Mouse (Mus musculus) gastrocnemius, postnatal 36 days (tissue): ENCODE results near the gene Pml. TPM values are rescaled to one million over a fixed set of nuclear protein-coding genes. Genes with fewer than 3 reads are reported as not detected.
"Not testable (repeated sequence)": the region's sequence is repeated elsewhere in the genome, so short reads cannot be mapped to it uniquely, and the experiment has no call there.

Experiments
- DNase-seq, 2 experiments: peaks; one replicate each; pipeline ENCODE4 v3.0.0; 2022
- intact Hi-C: fragments of 180-260 bp; cut with DNase I; formaldehyde crosslinking; loops from one replicate; pipeline ENCODE4 v1.15.1; 2025
- total RNA-seq, 2 experiments: library from RNA; stranded (reverse); gene quantifications; 2 replicates each; pipeline ENCODE4 v1.2.3; 2021

The Pml gene
- total RNA-seq, 2 experiments from 2014 or later = 4.0 to 4.3 TPM

GRCm38 (mm10) chr9:58272855-58273254 is 23.3 kb upstream of the Pml start:
- intact Hi-C loops = no loop called here
- no peak for DNase-seq

GRCm38 (mm10) chr9:58272068-58272541 is 22.5 kb upstream of the Pml start:
- DNase-seq = no peak
- intact Hi-C loops = no loop called here

GRCm38 (mm10) chr9:58271551-58271950 is 22.0 kb upstream of the Pml start:
- intact Hi-C loops = not testable (repeated sequence)

GRCm38 (mm10) chr9:58271109-58271508 is 21.5 kb upstream of the Pml start:
- DNase-seq = no peak
- intact Hi-C loops = no loop called here

More at GRCm38 (mm10) chr9:58271551-58271950, 22.0 kb upstream of the Pml start:
- not testable (repeated sequence) for DNase-seq

GRCm38 (mm10) chr9:58270081-58270480 is 20.5 kb upstream of the Pml start:
- no peak for DNase-seq
- intact Hi-C loops = no loop called here

- intact Hi-C loops = loop anchor here (2.0 kb wide), 1 partner anchor 42 kb away; no protein-coding TSS in a partner anchor
- DNase-seq = peak in 1 of 2 experiments; percentile 35
These were observed 19.1 kb upstream of the Pml start for GRCm38 (mm10) chr9:58268384-58269313.

- DNase-seq = no peak
- intact Hi-C loops = no loop called here
These were observed 17.5 kb upstream of the Pml start for GRCm38 (mm10) chr9:58267046-58267445.

- intact Hi-C loops = no loop called here
- DNase-seq = no peak
These were observed 17.0 kb upstream of the Pml start for GRCm38 (mm10) chr9:58266571-58267011.

GRCm38 (mm10) chr9:58265368-58265767 is 15.8 kb upstream of the Pml start:
- intact Hi-C loops = no loop called here
- no peak for DNase-seq

GRCm38 (mm10) chr9:58262507-58262906 is 12.9 kb upstream of the Pml start:
- no peak for DNase-seq
- intact Hi-C loops = no loop called here

- no peak for DNase-seq
- intact Hi-C loops = no loop called here
These were observed 6.4 kb upstream of the Pml start for GRCm38 (mm10) chr9:58255704-58256685.

GRCm38 (mm10) chr9:58255105-58255504 is 5.5 kb upstream of the Pml start:
- DNase-seq = no peak
- intact Hi-C loops = no loop called here

- intact Hi-C loops, DNase-seq: not testable (repeated sequence)
These were observed 4.2 kb upstream of the Pml start for GRCm38 (mm10) chr9:58253805-58254122.

- DNase-seq = peak; percentile 93
- intact Hi-C loops = no loop called here
These were observed 3.6 kb upstream of the Pml start, which contains the start of gene Stoml1 for GRCm38 (mm10) chr9:58253033-58253804. Gene Stoml1 (plus strand): TSS chr9:58253164.

GRCm38 (mm10) chr9:58250730-58251129 is 1.1 kb upstream of the Pml start:
- intact Hi-C loops, DNase-seq: not testable (repeated sequence)

GRCm38 (mm10) chr9:58250322-58250721 is 736 bp upstream of the Pml start:
- intact Hi-C loops = no loop called here
- DNase-seq = no peak

GRCm38 (mm10) chr9:58248746-58249413 is 706 bp downstream of the Pml start:
- intact Hi-C loops = no loop called here
- DNase-seq = no peak

GRCm38 (mm10) chr9:58247064-58247759 is 2.4 kb downstream of the Pml start:
- intact Hi-C loops = no loop called here

GRCm38 (mm10) chr9:58246083-58246591 is 3.4 kb downstream of the Pml start:
- intact Hi-C loops = no loop called here

More at GRCm38 (mm10) chr9:58247064-58247759, 2.4 kb downstream of the Pml start:
- peak; percentile 72 to 77 for DNase-seq

More at GRCm38 (mm10) chr9:58246083-58246591, 3.4 kb downstream of the Pml start:
- no peak for DNase-seq
